Mouse (Mus musculus) retina, adult 2 months (tissue): Measurements from ENCODE around the gene Sigirr.

Experiments
- DNase-seq: peaks from one replicate; pipeline ENCODE4 v3.0.0-alpha.2; 2012; ENCODE audit warnings: low read depth, low spot score

The Sigirr gene

GRCm38 (mm10) chr7:141099911-141100691 is at the start of gene Sigirr:
Sigirr (minus strand) TSS chr7:141100572.
- no peak for DNase-seq

- no peak for DNase-seq
Measured at GRCm38 (mm10) chr7:141148639-141149038, 48.3 kb upstream of the Sigirr start.

GRCm38 (mm10) chr7:141147044-141147443 is 46.7 kb upstream of the Sigirr start:
- DNase-seq: no peak

GRCm38 (mm10) chr7:141146043-141146595 is 45.7 kb upstream of the Sigirr start:
- DNase-seq: no peak

GRCm38 (mm10) chr7:141145403-141145802 is 45.0 kb upstream of the Sigirr start:
- DNase-seq: no peak

- DNase-seq: no peak
Measured at GRCm38 (mm10) chr7:141144650-141145049, 44.3 kb upstream of the Sigirr start.

- DNase-seq: no peak
Measured at GRCm38 (mm10) chr7:141143861-141144260, 43.5 kb upstream of the Sigirr start.

- DNase-seq: no peak
Measured at GRCm38 (mm10) chr7:141143112-141143511, 42.7 kb upstream of the Sigirr start.

- no peak for DNase-seq
Measured at GRCm38 (mm10) chr7:141141326-141141725, 41.0 kb upstream of the Sigirr start.

- no peak for DNase-seq
Measured at GRCm38 (mm10) chr7:141131904-141132755, 31.8 kb upstream of the Sigirr start.

GRCm38 (mm10) chr7:141131024-141131820 is 30.9 kb upstream of the Sigirr start:
- DNase-seq: peak; percentile 73

GRCm38 (mm10) chr7:141123517-141123856 is 23.1 kb upstream of the Sigirr start:
- DNase-seq: no peak

- peak; percentile 73 for DNase-seq
Measured at GRCm38 (mm10) chr7:141122689-141123516, 22.5 kb upstream of the Sigirr start.

- DNase-seq: no peak
Measured at GRCm38 (mm10) chr7:141122245-141122644, 21.9 kb upstream of the Sigirr start, which contains the start of gene Ptdss2. Ptdss2 (plus strand) TSS chr7:141122382.

- no peak for DNase-seq
Measured at GRCm38 (mm10) chr7:141121051-141121531, 20.7 kb upstream of the Sigirr start.

GRCm38 (mm10) chr7:141120605-141121004 is 20.2 kb upstream of the Sigirr start:
- no peak for DNase-seq

- no peak for DNase-seq
Measured at GRCm38 (mm10) chr7:141119487-141119886, 19.1 kb upstream of the Sigirr start.

- DNase-seq: no peak
Measured at GRCm38 (mm10) chr7:141117636-141118035, 17.3 kb upstream of the Sigirr start, which contains the start of gene Ano9. Ano9 (minus strand) TSS chr7:141117806.

GRCm38 (mm10) chr7:141115874-141116273 is 15.5 kb upstream of the Sigirr start:
- no peak for DNase-seq

- no peak for DNase-seq
Measured at GRCm38 (mm10) chr7:141103161-141103560, 2.8 kb upstream of the Sigirr start.
